Mouse (Mus musculus): ENCODE measurements around the gene Zfp106.

Gene Zfp106

GRCm38 (mm10) chr2:120476277-120477087, 87.2 kb downstream of the Zfp106 start:
- DNase-seq (ENCODE audit: low read depth) = no peak

GRCm38 (mm10) chr2:120470856-120471255, 92.8 kb downstream of the Zfp106 start:
- no peak for DNase-seq (ENCODE audit: low read depth)

GRCm38 (mm10) chr2:120469715-120470114, 93.9 kb downstream of the Zfp106 start:
- DNase-seq (ENCODE audit: low read depth) = no peak

- no peak for DNase-seq (ENCODE audit: low read depth)
These were observed 94.4 kb downstream of the Zfp106 start for GRCm38 (mm10) chr2:120469220-120469619.

GRCm38 (mm10) chr2:120468011-120468410, 95.6 kb downstream of the Zfp106 start:
- DNase-seq (ENCODE audit: low read depth) = no peak

- DNase-seq (ENCODE audit: low read depth) = no peak
These were observed 98.3 kb downstream of the Zfp106 start for GRCm38 (mm10) chr2:120465397-120465785.

GRCm38 (mm10) chr2:120464732-120465396, 98.8 kb downstream of the Zfp106 start:
- peak; percentile 18 for DNase-seq (ENCODE audit: low read depth)

GRCm38 (mm10) chr2:120464091-120464490, 99.6 kb downstream of the Zfp106 start:
- DNase-seq (ENCODE audit: low read depth) = no peak

GRCm38 (mm10) chr2:120463328-120463727, 100.3 kb downstream of the Zfp106 start:
- no peak for DNase-seq (ENCODE audit: low read depth)

DNA sequence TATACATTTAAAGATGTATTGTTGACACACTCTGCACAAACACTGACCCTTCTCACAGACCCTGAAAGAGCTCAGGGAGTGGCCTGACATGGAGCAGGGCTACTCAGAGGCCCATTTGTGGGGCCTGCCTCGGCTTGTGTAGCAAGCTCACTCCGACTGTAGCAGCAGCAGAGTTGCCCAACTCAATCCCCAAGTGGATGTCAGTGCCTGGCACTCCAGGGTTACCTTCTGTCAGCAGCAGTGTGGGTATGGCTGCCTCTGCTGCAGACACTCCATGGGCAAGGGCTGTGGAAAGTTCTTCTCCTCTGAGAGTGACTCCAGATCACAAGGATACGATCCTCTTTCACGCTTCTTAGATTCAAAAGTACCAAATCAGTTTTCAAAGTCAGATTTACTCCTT, 103.4 kb downstream of the Zfp106 start:
- DNase-seq (ENCODE audit: low read depth) = no peak

Measured in fibroblast of lung, adult 2 months (primary cell).